Mouse (Mus musculus): ENCODE measurements at regions not wholly inside any gene's neighbourhood (a gene's known extent, or its start where the extent isn't known, plus 50 kb on each side); places are given as distances from the start of the nearest gene placed in this dataset.

DNA sequence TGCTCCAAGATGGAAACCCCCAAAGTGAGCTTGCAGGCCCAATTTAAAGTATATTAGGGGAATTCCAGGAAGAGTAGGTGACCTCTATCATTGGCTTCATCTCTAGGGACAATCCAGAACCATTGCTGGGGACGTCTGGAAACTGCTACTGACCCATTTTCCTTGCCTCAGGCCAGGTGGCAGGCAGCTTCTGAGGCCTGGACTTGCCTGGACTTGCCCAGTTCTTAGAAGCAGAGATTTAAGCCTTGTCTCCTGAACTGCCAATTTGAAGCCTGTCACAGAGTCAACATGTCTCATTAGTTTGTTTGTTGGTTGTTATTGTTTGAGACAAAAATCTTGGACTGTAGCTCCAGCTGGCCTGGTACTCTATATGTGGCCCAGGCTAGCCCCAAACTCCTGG is 151.1 kb downstream of the Sp3 start:
- DNase-seq (ENCODE audit: low spot score): no peak

DNA sequence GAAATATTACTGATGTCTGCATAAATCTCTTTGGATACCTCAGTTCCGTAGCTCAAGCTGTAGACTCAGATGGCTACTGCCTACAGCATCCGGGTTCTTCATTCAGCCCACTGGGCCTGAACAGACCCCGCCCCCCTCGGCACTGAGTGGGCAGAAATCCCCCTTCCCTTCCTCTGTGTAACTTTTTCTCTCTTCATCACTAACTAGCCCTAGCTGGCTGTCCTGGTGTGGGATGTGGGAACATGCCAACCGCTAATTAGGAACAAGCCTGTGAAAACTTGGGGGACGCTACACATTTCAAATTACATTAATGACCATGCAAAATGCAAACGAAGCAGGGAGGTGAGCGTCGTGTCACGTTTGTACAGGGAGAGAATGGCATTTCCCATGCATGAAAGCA is 147.5 kb downstream of the Sp3 start:
- DNase-seq (ENCODE audit: low spot score): no peak

DNA sequence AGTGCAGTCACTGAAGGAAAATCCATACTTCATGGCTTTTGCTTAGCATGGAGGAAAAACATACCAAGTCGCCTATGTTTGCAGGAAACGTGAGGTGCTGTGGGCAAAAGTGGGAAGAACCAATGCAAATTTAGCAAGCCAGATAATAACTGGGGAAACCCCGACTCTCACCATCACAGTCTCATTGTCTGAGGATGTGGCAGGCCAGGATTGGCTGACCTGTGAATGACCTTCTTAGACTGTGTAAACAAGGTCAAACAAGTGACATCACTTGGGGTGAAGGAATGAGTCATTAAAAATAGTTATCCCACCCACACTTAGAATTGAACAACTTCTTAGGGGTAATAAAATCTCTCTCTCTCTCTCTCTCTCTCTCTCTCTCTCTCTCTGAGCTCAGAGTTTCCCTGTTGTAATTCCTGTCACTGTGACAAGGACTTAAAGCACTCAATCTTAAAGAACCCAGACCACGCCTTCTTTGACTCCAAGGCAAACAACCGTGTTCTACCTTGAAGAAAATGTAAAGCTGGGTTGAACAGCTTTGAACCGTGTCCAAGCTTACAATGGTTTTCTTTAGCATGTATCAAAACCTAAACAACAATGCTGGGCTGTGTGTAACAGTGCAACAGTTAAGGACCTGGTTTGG is 142.0 kb downstream of the Sp3 start:
- DNase-seq (ENCODE audit: low spot score): no peak

DNA sequence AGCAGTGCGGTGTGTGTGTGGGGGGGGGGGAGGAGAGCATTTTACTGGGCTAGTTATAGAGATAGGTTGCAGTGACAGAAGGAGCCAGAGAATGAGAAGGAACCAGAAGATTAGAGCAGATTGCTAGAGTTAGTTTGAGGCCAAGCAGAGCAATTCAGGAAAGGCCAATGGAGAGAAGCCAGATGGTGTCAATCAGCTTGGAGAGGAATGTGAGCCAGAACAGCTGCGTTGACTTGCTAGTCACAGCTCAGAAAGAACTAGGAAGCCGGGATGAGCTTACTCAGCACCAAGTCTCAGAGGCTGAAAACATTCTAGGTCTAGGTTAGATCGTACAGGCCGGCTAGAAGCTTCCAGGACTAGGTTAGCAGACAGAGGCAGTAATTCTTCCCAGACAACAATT is 140.6 kb downstream of the Sp3 start:
- no peak for DNase-seq (ENCODE audit: low spot score)

DNA sequence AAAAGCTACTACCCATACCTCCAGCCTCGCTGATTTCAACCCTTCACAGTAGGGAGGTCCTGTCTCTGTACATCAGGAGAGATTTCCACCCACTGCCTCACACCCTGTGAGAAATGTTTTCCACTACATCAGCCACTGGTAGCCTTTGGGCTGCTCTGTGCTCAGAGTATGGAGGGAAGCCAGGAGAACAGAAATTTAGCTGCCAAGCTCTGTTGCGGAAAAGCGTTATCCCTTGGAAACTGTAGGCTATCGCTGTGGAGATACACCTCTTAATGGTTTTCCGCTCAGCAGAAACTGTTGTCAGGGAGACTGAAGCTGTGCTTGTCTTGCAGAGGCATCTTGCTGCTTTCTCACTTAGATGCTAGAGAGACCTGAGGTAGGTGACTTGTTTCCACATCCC is 138.9 kb downstream of the Sp3 start:
- no peak for DNase-seq (ENCODE audit: low spot score)

DNA sequence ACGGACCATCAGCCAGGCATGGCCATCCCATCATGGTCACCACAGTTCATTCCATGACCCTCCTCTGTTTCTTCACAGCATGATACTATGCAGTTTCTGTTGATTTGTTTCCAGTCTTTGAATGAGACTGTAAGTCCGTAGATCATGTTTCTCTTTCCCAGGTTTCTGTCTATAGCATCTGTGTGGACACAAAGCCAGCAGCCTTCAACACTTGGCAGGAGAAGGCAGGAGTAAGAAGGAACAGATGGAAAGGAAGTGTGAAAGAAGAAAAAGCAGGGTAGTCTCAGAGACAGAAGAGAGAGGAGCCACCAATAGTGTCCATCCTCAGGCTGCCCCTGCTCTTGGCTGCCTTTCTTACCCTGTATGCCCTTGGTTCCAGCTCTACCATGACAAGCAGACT is 136.6 kb downstream of the Sp3 start:
- DNase-seq (ENCODE audit: low spot score): no peak

DNA sequence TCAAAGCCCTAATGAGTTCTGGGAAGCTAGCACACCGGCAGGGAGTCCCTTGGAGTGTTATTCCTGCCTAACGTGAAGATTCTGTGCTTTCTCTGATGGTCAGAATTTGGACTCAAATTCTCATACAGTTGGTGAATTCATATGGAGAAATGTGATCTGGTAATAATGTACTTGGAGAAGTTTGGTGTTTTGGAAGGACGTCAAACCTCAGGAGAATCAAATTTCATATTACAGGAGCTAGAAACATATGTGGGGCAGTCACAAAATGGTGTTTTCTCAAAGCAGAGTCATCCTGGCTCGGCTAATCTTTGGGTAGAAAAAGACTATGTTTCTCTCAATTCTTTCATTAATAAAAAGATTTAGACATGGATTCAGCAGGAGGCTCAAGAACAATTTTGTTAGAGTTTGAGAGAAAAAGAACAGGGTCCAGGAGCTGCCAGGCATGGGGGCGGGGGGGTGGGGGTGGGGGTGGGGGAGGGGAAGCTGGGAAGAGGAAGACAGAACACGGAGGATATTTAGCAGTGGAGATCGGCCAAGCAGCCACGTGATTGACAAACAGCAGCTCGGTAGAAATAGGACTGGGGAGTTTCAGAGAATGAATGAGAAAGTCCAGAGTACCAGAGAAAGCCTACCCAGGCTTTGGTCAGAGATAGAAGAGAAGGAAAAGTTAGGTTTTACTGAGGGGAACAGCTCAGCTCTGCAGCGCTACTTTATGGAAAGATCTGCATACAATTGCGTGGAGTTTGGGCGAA is 130.6 kb downstream of the Sp3 start:
- DNase-seq (ENCODE audit: low spot score): no peak

DNA sequence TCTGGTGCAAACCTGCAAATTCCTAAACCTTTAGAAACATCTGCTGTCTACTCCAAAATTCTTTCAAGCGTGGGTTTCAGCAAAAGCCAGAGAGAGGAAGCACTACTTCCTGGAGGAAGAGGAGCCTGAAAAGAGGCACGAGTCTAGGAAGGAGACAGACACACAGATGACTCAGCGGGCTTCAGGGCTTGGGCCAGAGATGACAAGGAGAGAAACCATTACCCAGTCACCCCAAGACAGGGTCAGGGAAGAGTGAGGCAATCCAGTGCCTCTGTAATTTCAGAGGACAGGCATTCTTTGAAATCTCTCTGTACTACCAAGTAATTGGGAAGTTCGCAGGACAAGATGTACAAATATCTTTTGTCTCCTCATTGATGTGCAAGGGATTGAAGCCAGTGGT is 127.7 kb downstream of the Sp3 start:
- no peak for DNase-seq (ENCODE audit: low spot score)

DNA sequence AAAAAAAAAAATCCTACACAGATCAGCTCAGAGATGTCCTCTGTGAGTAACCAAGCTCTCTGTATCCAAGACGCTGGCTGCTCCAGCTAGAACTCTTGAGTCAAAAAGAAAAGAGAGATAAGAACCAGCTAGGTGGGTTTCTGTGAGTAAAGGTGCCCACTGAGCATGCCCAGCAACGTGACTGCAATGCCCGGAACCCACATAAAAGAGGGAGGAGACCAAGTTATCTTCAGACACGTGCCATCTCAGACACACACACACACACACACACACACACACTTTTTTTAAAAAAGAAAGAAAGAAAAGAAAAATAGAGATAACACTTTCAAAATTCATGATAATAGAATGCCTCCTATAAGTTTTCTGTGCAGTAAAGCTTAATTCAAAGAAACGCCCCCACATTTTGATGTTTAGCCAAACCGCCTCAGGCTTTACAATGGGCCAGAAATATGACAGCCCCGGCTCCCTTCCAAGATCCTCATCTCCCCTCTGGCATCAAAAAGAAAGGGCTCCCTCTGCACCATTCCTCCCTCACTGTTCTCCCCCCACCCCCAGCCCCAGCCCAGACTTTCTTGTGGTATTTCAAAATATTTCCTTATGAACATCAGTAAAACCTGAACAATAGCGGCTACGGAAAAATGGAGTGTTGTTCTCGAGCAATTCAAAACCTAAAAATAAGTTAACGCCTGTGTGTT is 124.8 kb downstream of the Sp3 start:
- DNase-seq (ENCODE audit: low spot score): no peak

DNA sequence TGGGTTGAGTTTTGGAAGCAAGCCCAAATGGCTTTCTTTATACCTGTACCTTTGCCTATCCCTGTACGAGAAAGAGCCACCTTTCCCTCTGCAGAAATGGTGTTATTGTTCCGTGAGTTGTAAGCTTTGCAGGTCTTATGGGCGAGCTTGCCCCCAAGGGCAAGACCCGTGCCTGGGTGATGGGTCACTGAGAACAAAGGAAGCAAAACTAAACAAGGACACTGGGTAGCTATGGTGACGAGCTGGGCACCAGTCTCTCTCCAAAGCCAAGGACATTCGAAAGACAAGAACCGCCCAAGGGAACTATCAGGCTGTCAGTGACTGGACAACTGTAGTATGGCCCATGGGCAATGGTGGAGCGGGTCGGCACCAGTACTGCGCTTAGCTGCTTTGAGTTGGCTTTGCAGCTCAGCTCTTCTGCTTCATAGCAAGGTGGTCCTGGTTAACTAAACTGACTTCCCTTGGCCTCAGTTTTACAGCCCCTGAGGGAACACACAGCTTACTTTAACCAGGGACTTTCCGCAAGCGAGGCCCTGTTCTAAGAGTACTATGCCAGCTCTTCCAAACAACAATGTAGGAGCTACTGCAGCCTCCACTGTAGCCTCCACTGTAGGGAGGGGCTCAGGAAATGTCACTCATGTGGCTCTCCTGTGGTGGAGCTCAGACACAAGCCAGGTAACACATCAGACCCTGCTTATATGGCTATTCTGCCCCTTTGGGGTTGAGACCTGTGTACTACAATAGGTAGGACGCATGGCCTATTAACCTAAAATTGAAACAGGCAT is 124.1 kb downstream of the Sp3 start:
- no peak for DNase-seq (ENCODE audit: low spot score)

DNA sequence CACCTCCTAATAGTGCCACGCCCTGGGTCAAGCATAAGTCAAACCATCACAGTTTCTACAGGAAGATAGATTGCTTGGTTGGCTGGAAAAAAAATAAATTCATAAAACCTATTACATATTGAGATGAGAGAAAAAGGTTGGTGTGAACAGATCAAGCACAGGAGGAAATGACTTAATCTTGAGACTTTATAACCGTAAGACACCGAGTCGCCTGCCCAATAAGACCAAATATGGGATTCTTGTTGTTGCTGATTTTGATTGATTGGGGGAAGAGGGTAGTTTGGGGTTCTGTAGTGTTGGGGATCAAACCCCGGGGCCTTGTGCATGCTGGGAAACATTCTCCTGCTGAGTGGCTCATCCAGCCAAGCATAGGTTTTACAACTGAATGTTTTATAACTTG is 122.9 kb downstream of the Sp3 start:
- DNase-seq (ENCODE audit: low spot score): no peak

DNA sequence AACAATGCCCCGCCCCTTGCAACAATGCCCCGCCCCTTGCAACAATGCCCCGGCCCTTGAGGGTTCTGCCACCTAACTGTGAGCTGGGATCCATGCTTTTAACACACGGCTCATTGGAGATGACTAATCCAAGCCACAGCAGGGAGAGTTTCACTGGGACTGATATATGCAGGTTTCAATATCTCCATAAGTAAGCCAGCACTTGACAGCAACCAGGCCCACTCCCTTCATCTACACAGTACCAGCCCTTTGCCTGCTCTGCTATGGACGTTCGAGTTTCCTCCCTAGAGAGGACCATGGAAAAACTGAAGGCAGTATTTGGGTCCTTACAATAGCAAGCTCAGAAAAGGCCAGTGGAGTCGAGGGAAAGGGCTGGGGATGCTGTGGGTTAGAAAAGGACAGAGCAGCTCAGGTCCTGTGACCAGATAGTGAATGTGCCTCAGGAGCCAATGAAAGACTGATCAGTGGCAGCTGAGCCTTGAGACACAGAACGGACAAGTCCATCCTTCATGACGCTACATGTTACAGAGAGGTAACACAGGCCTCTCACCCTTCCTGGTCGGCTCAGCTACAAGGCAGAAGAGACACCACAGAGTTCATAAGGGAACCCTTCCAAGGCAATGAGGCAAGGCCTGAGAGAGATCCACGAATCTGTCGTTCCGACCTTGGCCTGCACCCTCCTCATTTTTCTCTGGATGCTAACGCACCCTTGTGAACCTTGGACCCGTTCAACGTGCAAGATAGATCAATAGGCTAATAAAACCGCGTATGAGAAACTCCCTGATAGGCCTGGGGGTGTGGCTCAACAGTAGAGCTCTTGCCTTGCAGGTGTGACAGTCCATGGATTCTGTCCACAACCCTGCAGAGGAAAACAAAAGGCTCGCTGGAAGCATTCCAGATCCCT is 114.5 kb downstream of the Sp3 start:
- no peak for DNase-seq (ENCODE audit: low spot score)

DNA sequence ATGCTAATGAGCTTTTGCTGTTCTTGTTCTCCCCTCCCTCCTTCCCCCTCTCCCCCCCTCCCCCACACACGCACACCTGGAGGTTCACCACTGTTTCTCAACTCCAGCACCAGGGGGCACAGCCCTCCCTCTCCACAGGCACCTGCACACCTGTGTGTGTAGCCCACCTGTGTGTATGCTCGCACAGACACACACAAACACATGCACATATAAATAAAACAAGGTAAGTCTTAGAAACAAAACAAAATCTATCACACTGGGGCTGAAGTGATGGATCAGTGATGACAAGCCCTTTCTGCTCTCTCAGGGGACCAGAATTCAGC is 113.9 kb downstream of the Sp3 start:
- DNase-seq (ENCODE audit: low spot score): no peak

DNA sequence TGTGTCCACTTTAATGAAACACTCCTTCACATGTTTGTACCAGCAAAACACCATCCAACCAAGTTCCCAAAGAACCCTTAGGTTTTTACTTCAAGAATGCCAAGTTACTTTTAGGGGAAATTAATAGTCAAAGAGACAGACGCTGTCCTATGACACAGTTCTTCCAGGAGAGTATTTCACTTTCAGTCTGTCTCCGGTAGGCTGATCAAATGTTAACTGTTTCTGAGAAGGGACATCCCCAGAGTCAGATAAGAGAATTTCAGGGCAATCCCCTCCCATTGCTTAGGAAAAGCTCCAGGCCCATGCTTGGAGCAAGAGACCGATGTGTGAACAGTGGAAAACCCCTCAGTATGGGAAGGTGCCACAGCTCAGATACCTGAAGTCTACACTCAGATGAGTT is 112.1 kb downstream of the Sp3 start:
- DNase-seq (ENCODE audit: low spot score): no peak

DNA sequence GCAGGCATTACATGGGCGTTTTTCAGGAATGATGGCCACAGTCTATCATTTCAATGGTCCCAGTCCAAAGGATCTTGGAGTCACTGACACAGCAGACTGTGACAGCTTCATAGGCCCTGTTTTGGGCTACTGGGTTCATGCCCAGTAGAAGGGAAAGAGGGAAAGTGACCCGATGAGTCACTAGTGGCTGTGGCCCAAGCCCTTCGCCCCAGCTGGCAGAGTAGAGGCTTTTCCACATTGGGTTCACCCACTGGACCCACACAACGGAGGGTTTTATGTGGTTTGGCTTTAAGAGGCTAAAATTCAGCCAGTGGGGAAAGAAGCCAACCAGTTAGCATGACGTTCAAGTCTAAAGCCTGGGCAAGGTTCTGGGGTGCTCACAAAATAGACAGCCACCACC is 108.4 kb downstream of the Sp3 start:
- DNase-seq (ENCODE audit: low spot score): no peak

DNA sequence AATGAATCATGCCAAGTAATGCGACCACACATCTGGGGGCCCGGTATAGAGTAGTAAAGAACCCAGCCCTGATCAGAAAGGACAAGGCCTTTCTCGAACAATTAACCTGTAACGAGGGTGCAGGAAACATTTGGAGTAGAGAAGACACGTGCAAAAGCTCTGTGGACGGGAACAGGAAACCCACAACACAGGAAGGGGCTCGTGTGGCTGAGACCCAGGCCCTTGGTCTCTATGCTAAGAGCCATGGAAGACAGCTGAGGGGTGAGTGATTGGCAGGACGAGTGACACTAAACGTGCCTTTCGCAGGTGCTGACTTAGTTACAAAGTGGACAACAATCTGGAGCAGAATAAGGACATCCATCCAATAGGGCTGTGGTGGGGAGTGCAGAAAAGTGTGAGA is 106.3 kb downstream of the Sp3 start:
- no peak for DNase-seq (ENCODE audit: low spot score)

DNA sequence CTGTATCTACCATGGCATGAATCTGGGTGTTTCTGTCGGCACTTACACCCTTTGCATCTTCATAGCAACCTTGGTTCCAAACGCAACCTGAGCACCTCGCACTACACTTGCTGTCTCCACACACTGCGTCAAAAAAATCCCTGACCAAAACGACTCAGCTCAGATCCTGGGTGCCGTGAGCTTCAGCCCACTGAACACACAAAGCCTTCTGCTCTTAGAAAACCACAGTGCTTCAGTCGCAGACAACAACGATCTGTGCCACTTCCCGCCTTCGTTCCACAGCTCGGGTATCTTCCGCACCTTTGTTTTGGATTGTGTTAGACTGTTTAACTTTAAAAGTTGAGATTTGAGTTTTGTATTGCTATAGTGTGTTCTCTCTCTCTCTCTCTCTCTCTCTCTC is 105.7 kb downstream of the Sp3 start:
- no peak for DNase-seq (ENCODE audit: low spot score)

DNA sequence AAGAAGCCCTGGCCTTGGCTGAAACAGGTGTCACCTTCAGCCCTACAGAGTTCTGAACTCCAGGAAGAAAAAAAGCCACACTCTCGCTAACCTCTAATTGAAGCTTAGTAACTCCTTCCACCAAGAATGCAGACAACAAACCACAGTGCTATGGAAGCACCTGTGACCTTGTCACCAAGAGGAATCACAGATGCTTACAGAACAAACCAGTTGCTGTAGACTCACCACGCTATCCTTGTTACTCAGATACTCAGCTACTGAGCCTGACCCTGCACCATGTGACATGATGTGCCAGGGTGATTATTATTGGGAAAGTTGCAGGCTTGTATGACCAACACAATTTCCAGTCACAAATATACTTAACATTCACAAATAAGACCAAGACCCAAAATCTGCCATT is 104.6 kb downstream of the Sp3 start:
- DNase-seq (ENCODE audit: low spot score): no peak

DNA sequence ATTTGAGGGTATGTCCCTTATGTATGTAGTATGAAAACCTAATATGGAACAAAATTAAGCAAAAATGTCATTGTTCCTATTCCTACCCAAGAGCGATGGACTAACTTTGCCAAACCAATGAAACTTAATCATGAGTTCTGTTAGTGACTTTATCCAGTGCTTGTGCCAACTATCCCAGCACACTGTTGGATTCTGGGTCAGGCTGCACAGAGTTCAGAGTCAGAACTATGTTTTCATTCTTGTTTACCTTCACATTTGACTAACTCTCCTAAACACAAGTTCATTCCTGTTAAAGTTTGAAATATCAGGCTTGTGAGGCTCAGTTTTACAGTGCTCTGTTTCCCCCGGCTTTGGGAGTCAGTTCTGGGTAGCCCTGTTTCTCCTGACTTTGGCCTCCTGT is 100.2 kb downstream of the Sp3 start:
- DNase-seq (ENCODE audit: low spot score): no peak

DNA sequence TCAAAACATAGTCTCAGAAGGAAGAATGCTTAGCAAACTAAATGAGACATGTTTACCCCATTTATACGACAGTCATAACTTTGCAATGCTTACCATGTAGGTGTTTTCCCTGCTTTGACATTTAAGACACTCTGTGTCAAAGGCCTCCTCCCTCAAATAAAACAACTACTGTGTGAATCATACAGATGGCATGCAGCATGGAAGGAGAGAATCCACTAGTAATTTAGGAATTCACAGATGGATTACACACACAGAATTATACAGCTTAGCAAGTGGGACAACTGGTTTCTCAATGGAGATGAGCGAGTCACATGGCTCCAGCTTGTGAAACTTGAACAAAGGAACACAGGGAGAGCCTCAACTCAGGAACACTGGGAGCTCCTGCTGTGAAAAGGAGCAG is 98.7 kb downstream of the Sp3 start:
- no peak for DNase-seq (ENCODE audit: low spot score)

DNA sequence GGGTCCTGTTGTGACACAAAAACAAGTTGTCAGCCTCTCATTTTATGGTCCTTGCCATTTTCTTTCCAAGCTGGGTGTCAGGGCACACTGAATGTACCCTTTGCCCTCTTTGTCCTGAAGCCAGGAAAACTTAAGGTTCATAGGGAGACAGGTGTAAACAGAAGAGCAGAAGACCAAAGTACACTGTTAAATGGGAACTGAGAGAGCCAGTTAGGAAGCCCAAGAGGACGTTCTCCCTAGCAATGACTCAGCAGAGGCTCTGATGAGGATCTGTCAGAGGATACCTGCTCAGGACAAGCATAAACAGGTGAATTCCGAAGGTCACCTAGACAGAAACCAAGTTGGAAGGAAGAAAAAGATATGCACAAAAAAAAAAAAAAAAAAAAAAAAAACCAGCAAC is 94.0 kb downstream of the Sp3 start:
- DNase-seq (ENCODE audit: low spot score): no peak

All from testis, postnatal 14 days (tissue).